Mouse (Mus musculus): ENCODE measurements at regions not wholly inside any gene's neighbourhood (a gene's known extent, or its start where the extent isn't known, plus 50 kb on each side); places are given as distances from the start of the nearest gene placed in this dataset.

DNA sequence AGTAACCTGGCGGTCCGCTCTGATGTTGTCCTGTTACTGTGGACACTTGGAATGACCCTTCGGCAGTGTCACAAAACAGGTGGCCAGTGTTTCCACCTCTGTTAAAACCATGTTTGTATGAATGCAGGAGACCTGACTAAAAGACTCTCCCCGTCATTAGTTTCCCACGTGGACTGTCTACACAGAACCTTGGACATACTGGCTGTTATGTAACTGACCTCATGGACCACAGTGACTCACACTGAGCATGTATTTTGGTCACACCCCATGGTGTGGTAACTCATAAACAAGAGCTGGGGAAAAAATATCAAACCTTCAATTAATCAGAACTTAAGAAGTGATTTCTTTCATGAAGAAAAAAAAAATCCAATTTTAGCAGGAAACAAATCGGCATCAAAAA, 54.9 kb downstream of the Gm47996 start:
- Histone ChIP-seq H3K36me3 (ENCODE audit: control insufficient read depth in 1 of 2, insufficient read depth in 2 of 2, low read length in 2 of 2) (no peaks in the 10 kb centered on the region), H3K9me3 (replicated peaks; ENCODE audit: insufficient read depth, low read length) (no peaks in the 10 kb centered on the region), H3K27ac (ENCODE audit: control insufficient read depth, low read depth, low read length) (no peak overlapping the region), H3K4me3 (ENCODE audit: control insufficient read depth in 1 of 2, insufficient read depth in 1 of 2, low read depth in 2 of 2, low read length in 2 of 2) (no peak overlapping the region), H3K79me2 (ENCODE audit: control insufficient read depth, insufficient read depth, low read length, poor library complexity) (no peaks in the 10 kb centered on the region), H3K9ac (ENCODE audit: control insufficient read depth, low read depth, low read length, poor library complexity, severe bottlenecking) (no peak overlapping the region), H3K4me1 (ENCODE audit: control insufficient read depth in 1 of 2, insufficient read depth in 2 of 2, low read length in 2 of 2) (peaks cover 0 to 3% of the 10 kb centered on the region in 2 experiments; a peak in 2 of 4 replicates), H3K27me3 (ENCODE audit: control insufficient read depth in 1 of 2, insufficient read depth in 2 of 2, low read length in 2 of 2) (no peaks in the 10 kb centered on the region)
- TF ChIP-seq CHD1 (IDR thresholded peaks at IDR 0.05; ENCODE audit: low read depth, low read length) = no peak
- TF ChIP-seq ELF1 (IDR thresholded peaks at IDR 0.05; ENCODE audit: low read depth, low read length) = no peak
- TF ChIP-seq SMC3 (IDR thresholded peaks at IDR 0.05; ENCODE audit: low read depth, low read length) = no peak
- TF ChIP-seq BHLHE40 (IDR thresholded peaks at IDR 0.05; ENCODE audit: borderline replicate concordance, low read depth, low read length) = no peak
- TF ChIP-seq UBTF (IDR thresholded peaks at IDR 0.05; ENCODE audit: borderline replicate concordance, insufficient read depth, low read depth, low read length) = no peak
- no peak for TF ChIP-seq NRF1 (IDR thresholded peaks at IDR 0.05; ENCODE audit: insufficient read depth, low read depth, low read length, poor library complexity, severe bottlenecking)
- no peak for TF ChIP-seq GATA1 (IDR thresholded peaks at IDR 0.05; ENCODE audit: low read depth, low read length)
- TF ChIP-seq MAX (IDR thresholded peaks at IDR 0.05; ENCODE audit: low read length) = no peak
- TF ChIP-seq TBP (IDR thresholded peaks at IDR 0.05; ENCODE audit: low read depth, low read length) = no peak
- no peak for TF ChIP-seq ZKSCAN1 (IDR thresholded peaks at IDR 0.05; ENCODE audit: low read depth, low read length)
- no peak for TF ChIP-seq SIN3A (IDR thresholded peaks at IDR 0.05; ENCODE audit: low read length)
- no peak for TF ChIP-seq HCFC1 (IDR thresholded peaks at IDR 0.05; ENCODE audit: low read depth, low read length)
- TF ChIP-seq RCOR1 (IDR thresholded peaks at IDR 0.05; ENCODE audit: low read depth, low read length) = no peak
- TF ChIP-seq TCF12 (IDR thresholded peaks at IDR 0.05; ENCODE audit: low read depth, low read length) = no peak
- TF ChIP-seq USF1 (IDR thresholded peaks at IDR 0.05; ENCODE audit: low read depth, low read length) = no peak
- TF ChIP-seq MXI1 (IDR thresholded peaks at IDR 0.05; ENCODE audit: low read depth, low read length) = no peak
- no peak for TF ChIP-seq ZC3H11A (IDR thresholded peaks at IDR 0.05; ENCODE audit: low read depth, low read length)
- no peak for TF ChIP-seq RAD21 (IDR thresholded peaks at IDR 0.05; ENCODE audit: low read depth, low read length)
- TF ChIP-seq JUND (IDR thresholded peaks at IDR 0.05; ENCODE audit: low read depth, low read length) = no peak
- DNase-seq (ENCODE audit: low read depth, low spot score) = no peak

DNA sequence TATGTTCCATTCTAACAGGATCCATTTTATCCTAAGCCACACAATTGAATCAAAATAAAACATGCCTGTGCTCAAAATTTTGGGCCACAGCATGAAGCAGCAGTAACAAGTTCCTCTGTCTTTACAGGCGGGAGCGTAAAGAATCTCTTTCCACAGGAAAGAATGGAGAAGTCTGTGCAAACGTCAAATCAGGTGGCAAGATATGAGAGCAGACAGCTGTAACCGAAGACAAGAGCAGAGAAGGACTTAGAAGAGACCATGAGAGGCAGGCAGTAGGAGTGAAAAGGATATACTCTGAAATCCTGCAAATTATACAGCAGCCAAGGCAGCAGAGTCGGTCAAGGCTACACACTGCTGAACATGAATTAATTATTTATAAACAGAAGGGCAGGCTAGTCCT, 55.7 kb downstream of the Gm47996 start:
- no peaks in the 10 kb centered on the region for H3K9me3 ChIP-seq (replicated peaks; ENCODE audit: insufficient read depth, low read length)
- peaks cover 3 to 6% of the 10 kb centered on the region in 2 experiments for H3K4me1 ChIP-seq (ENCODE audit: control insufficient read depth in 1 of 2, insufficient read depth in 2 of 2, low read length in 2 of 2)
- no peak overlapping the region for H3K4me3 ChIP-seq (ENCODE audit: control insufficient read depth in 1 of 2, insufficient read depth in 1 of 2, low read depth in 2 of 2, low read length in 2 of 2)
- H3K36me3 ChIP-seq (ENCODE audit: control insufficient read depth in 1 of 2, insufficient read depth in 2 of 2, low read length in 2 of 2) = peaks cover 0 to 3% of the 10 kb centered on the region in 2 experiments; a peak in 2 of 4 replicates
- H3K9ac ChIP-seq (ENCODE audit: control insufficient read depth, low read depth, low read length, poor library complexity, severe bottlenecking) = no peak overlapping the region
- TF ChIP-seq TAL1 (IDR thresholded peaks at IDR 0.05; ENCODE audit: low read length) (no peak), ETS1 (IDR thresholded peaks at IDR 0.05; ENCODE audit: low read depth, low read length) (peak; percentile 35; the same call in 1 of the 2 replicates), E2F4 (IDR thresholded peaks at IDR 0.05; ENCODE audit: borderline replicate concordance, low read depth, low read length) (no peak)
- H3K79me2 ChIP-seq (ENCODE audit: control insufficient read depth, insufficient read depth, low read length, poor library complexity) = no peaks in the 10 kb centered on the region
- DNase-seq (ENCODE audit: low read depth, low spot score) = peak; percentile 45
- H3K27ac ChIP-seq (ENCODE audit: control insufficient read depth, low read depth, low read length) = no peak overlapping the region
- no peaks in the 10 kb centered on the region for H3K27me3 ChIP-seq (ENCODE audit: control insufficient read depth in 1 of 2, insufficient read depth in 2 of 2, low read length in 2 of 2)
